Mouse (Mus musculus): ENCODE data around the gene Aldh3b2.

GRCm38 (mm10) chr19:3972229-3972628 lies at the start of gene Aldh3b2:
- no peak for TF ChIP-seq CTCF (IDR thresholded peaks at IDR 0.05; ENCODE audit: low read depth, low read length)
- 0 out of 2 replicates have a peak, but pooled peaks have one; percentile 4 for TF ChIP-seq EP300 (IDR thresholded peaks at IDR 0.05; ENCODE audit: insufficient read depth, low read depth, low read length)
- TF ChIP-seq POLR2A (IDR thresholded peaks at IDR 0.05; ENCODE audit: insufficient read depth, low read length), result no peak
